Mouse (Mus musculus): Measurements from ENCODE around the gene Cfap52.

- no peak for TF ChIP-seq CTCF (IDR thresholded peaks at IDR 0.05)
- no peak for TF ChIP-seq POLR2A (IDR thresholded peaks at IDR 0.05; ENCODE audit: insufficient read depth, low read depth, low read length)
- TF ChIP-seq EP300 (IDR thresholded peaks at IDR 0.05; ENCODE audit: insufficient read depth, low read depth, low read length) = no peak
Observed at GRCm38 (mm10) chr11:67919593-67919992, 45.9 kb downstream of the Cfap52 start.

Measured in heart, adult 2 months (tissue).